Mouse (Mus musculus): ENCODE data around the gene 4921504E06Rik.

The 4921504E06Rik gene

DNA sequence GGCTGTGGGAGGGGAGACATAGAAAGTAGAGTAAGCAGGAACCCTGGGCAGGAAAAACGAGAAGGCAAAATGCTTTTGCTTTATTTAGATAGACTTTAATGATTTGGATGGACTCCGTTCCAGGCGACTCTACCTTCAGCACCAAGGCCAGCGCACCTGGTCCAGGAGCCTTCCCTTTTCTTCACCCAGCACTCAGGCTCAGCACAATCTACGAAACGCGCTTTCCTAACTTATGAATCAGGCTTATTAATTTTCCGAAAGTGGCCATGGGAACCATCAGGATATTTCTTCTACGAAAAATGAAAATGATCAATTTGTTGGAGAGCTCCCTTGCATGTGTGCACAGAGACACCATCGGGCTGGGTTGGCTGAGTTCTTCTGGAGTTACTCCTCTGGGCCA lies 124.7 kb downstream of the 4921504E06Rik start:
- peaks cover 14% of the 10 kb centered on the region for H3K9me3 ChIP-seq (ENCODE audit: low read length)
- TF ChIP-seq POU5F1 (IDR thresholded peaks at IDR 0.05; ENCODE audit: borderline replicate concordance, low read length) (no peak), CTCF (conservative IDR thresholded peaks at IDR 0.05; ENCODE audit: low read length) (no peak), NANOG (IDR thresholded peaks at IDR 0.05; ENCODE audit: borderline replicate concordance, low read length) (no peak)

DNA sequence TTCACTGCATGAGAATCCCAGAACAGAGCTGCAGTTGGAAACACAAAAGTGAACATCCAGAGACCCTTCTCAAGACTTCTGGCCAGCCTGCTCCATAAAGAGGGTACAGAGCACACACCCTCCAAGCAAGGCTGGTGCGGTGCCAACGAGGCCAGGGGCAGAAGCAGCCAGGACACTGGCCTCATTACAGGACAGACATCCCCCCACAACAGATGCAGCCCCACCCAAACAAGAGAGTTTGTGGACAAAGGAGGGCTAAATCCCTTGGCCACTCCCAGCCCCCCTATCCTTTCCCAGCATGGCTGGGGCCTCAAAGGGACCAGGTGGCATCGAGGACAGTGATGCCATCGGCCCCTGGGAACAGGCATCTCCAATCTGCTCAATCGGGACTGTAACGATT lies 130.6 kb downstream of the 4921504E06Rik start:
- H3K27me3 ChIP-seq (ENCODE audit: insufficient read depth, low read length) = peaks cover 42% of the 10 kb centered on the region
- no peak for TF ChIP-seq NANOG (IDR thresholded peaks at IDR 0.05; ENCODE audit: borderline replicate concordance, low read length)
- TF ChIP-seq POU5F1 (IDR thresholded peaks at IDR 0.05; ENCODE audit: borderline replicate concordance, low read length) = no peak
- TF ChIP-seq CTCF (conservative IDR thresholded peaks at IDR 0.05; ENCODE audit: low read length) = no peak
- H3K4me3 ChIP-seq (replicated peaks; ENCODE audit: low read length) = no peak overlapping the region
- 0 out of 2 replicates have a peak, but pooled peaks cover 2% of the 10 kb centered on the region for H3K4me1 ChIP-seq (replicated peaks; ENCODE audit: low read depth, low read length)
- H3K36me3 ChIP-seq (ENCODE audit: insufficient read depth, low read length) = no peaks in the 10 kb centered on the region
- H3K9me3 ChIP-seq (ENCODE audit: low read length) = peaks cover 18% of the 10 kb centered on the region

More for the DNA sequence above, 124.7 kb downstream of the 4921504E06Rik start:
- Histone ChIP-seq H3K4me1 (replicated peaks; ENCODE audit: low read depth, low read length) (peaks cover 15% of the 10 kb centered on the region), H3K4me3 (replicated peaks; ENCODE audit: low read length) (no peak overlapping the region), H3K36me3 (ENCODE audit: insufficient read depth, low read length) (no peaks in the 10 kb centered on the region), H3K27me3 (ENCODE audit: insufficient read depth, low read length) (peaks cover 82% of the 10 kb centered on the region)

DNA sequence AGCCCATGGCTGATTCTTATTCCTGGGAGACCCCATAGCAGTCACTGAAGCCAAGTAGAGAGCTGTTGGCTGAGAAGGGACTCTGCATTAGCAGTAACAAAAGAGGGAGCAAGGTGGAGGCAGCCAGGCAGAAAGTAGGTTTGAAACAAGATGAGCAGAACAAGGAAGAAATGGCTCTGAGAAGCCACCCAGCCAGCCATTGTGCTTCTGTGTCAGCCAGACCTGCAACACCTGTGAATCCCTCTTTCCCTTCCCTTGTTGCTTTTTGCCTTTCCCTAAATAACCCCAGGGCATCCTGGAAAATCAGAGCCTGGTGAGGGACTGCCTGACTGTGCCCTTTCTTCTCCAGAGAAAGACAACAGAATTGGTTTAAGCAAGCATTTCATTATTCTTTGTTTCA lies 131.5 kb downstream of the 4921504E06Rik start:
- H3K4me3 ChIP-seq (replicated peaks; ENCODE audit: low read length) = no peak overlapping the region
- H3K36me3 ChIP-seq (ENCODE audit: insufficient read depth, low read length) = no peaks in the 10 kb centered on the region
- H3K27me3 ChIP-seq (ENCODE audit: insufficient read depth, low read length) = peaks cover 37% of the 10 kb centered on the region
- H3K4me1 ChIP-seq (replicated peaks; ENCODE audit: low read depth, low read length) = 0 out of 2 replicates have a peak, but pooled peaks cover 2% of the 10 kb centered on the region
- H3K9me3 ChIP-seq (ENCODE audit: low read length) = peaks cover 18% of the 10 kb centered on the region
- TF ChIP-seq CTCF (conservative IDR thresholded peaks at IDR 0.05; ENCODE audit: low read length) = no peak
- TF ChIP-seq NANOG (IDR thresholded peaks at IDR 0.05; ENCODE audit: borderline replicate concordance, low read length) = no peak
- no peak for TF ChIP-seq POU5F1 (IDR thresholded peaks at IDR 0.05; ENCODE audit: borderline replicate concordance, low read length)

DNA sequence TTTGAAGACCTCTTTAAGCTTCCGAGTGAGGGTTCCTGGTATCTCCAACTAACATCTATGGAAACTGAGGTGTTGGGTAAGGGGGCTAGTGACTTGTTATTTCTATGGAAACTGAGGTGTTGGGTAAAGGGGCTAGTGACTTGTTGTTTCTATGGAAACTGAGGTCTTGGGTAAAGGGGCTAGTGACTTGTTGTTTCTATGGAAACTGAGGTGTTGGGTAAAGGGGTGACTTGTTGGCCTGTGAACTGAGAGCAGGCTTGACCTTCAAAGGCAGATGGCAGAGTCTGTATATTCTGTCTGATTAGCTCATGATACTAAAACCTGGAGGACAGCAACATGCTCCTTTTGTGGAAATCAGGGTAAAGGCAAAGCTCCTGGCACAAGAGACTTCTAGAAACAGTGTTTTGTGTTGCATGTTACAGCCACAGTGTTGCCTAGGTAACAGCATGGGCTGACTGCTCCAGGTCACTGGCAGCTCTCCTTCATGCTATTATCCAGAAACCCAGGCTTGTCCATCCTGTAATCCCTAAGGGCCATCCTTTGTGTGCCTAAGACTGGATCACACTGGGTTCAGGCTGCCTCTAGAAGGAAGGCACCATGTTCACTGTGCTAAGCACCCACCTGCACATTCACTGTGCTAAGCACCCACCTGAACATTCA lies 133.9 kb downstream of the 4921504E06Rik start:
- Histone ChIP-seq H3K36me3 (ENCODE audit: insufficient read depth, low read length) (no peaks in the 10 kb centered on the region), H3K4me3 (replicated peaks; ENCODE audit: low read length) (no peak overlapping the region), H3K9me3 (ENCODE audit: low read length) (peaks cover 18% of the 10 kb centered on the region), H3K4me1 (replicated peaks; ENCODE audit: low read depth, low read length) (peaks cover 4% of the 10 kb centered on the region; the same call in 1 of the 2 replicates), H3K27me3 (ENCODE audit: insufficient read depth, low read length) (peaks cover 29% of the 10 kb centered on the region)
- TF ChIP-seq CTCF (conservative IDR thresholded peaks at IDR 0.05; ENCODE audit: low read length) (no peak), POU5F1 (IDR thresholded peaks at IDR 0.05; ENCODE audit: borderline replicate concordance, low read length) (no peak), NANOG (IDR thresholded peaks at IDR 0.05; ENCODE audit: borderline replicate concordance, low read length) (no peak)

DNA sequence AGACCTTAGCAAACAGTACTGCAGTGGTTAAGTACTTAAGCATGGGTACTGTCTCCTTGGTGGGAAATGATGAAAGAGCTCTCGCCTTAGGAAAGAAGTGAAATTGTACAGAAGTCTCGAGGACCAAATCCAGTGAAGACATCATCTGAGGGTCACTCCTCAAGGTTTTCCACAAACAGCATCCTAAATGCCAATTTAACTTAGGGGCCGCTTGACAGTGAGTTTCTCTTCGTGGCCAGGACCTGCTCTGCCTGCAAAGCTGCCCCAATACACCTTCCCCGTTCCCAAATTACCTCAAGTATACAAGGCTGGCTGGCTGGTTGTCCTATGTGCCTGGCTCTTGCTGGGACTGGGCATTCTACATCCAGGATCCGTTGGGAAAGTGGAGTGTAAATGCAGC lies 137.6 kb downstream of the 4921504E06Rik start:
- Histone ChIP-seq H3K4me3 (replicated peaks; ENCODE audit: low read length) (no peak overlapping the region), H3K27me3 (ENCODE audit: insufficient read depth, low read length) (peaks cover 15% of the 10 kb centered on the region), H3K36me3 (ENCODE audit: insufficient read depth, low read length) (no peaks in the 10 kb centered on the region), H3K4me1 (replicated peaks; ENCODE audit: low read depth, low read length) (peaks cover 4% of the 10 kb centered on the region), H3K9me3 (ENCODE audit: low read length) (peaks cover 29% of the 10 kb centered on the region)
- TF ChIP-seq POU5F1 (IDR thresholded peaks at IDR 0.05; ENCODE audit: borderline replicate concordance, low read length) = no peak
- no peak for TF ChIP-seq CTCF (conservative IDR thresholded peaks at IDR 0.05; ENCODE audit: low read length)
- no peak for TF ChIP-seq NANOG (IDR thresholded peaks at IDR 0.05; ENCODE audit: borderline replicate concordance, low read length)

DNA sequence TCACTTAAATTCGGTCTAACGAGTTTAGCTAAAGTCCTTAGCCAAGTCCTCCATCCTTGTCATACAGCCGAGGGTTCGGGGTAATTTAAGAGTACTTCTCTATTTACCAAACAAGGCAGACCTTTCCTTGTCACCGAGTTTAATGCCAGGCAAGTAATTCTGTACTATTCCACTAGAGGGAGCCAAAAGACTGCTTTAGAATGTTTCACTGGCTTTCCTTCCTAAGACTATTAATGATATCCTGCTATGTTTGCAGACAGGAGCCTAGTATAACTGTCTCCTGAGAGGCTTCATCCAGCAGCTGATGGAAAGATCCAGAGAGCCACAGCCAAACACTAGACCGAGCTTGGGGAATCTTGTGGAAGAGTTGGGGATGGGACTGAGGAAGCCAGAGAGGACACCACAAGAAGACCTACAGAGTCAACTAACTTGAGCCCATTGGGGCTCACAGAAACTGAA lies 138.6 kb downstream of the 4921504E06Rik start:
- Histone ChIP-seq H3K4me3 (replicated peaks; ENCODE audit: low read length) (no peak overlapping the region), H3K27me3 (ENCODE audit: insufficient read depth, low read length) (peaks cover 15% of the 10 kb centered on the region), H3K36me3 (ENCODE audit: insufficient read depth, low read length) (no peaks in the 10 kb centered on the region), H3K4me1 (replicated peaks; ENCODE audit: low read depth, low read length) (peaks cover 4% of the 10 kb centered on the region), H3K9me3 (ENCODE audit: low read length) (peaks cover 24% of the 10 kb centered on the region)
- TF ChIP-seq POU5F1 (IDR thresholded peaks at IDR 0.05; ENCODE audit: borderline replicate concordance, low read length) = no peak
- TF ChIP-seq CTCF (conservative IDR thresholded peaks at IDR 0.05; ENCODE audit: low read length) = peak; percentile 91
- TF ChIP-seq NANOG (IDR thresholded peaks at IDR 0.05; ENCODE audit: borderline replicate concordance, low read length) = no peak

DNA sequence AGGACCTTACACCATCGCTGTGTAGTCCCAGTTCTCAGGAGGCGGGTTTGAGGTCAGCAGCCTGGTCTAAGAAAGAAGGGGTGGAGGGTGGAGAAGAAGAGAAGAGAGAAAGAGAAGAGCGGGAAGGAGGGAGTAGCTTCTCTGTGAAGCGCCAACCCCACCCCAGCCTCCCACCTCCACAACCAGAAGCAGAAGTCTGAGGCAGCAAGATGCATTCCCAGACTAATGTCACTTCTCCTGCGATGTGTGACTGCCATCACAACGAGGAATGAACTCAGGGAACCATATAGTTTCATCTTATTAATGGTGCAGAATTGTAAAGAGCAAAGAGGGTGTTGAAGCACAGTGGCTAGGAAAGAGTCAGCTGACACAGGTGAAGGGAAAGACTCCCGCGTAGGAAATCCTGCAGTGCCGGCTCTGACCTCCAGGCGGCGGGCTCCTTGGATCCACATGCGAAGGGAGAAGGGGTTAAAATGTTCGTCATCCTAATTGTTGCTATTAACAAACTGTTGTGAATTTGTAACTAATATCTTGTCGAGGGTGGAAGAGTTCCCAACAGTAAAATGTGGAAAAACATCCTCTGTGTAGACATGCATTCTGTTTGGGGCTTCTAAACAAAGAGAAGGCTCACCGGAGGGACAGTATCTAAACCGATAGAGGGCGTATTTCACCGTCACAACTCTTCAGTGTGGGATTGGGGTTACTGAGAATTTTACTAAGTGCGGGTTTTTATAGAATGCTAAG lies 139.3 kb downstream of the 4921504E06Rik start:
- peaks cover 4% of the 10 kb centered on the region for H3K4me1 ChIP-seq (replicated peaks; ENCODE audit: low read depth, low read length)
- H3K9me3 ChIP-seq (ENCODE audit: low read length) = peaks cover 21% of the 10 kb centered on the region
- H3K27me3 ChIP-seq (ENCODE audit: insufficient read depth, low read length) = peaks cover 15% of the 10 kb centered on the region
- TF ChIP-seq CTCF (conservative IDR thresholded peaks at IDR 0.05; ENCODE audit: low read length) (peak; percentile 96), NANOG (IDR thresholded peaks at IDR 0.05; ENCODE audit: borderline replicate concordance, low read length) (no peak)
- no peaks in the 10 kb centered on the region for H3K36me3 ChIP-seq (ENCODE audit: insufficient read depth, low read length)
- H3K4me3 ChIP-seq (replicated peaks; ENCODE audit: low read length) = 0 out of 2 replicates have a peak overlapping the region, but pooled peaks have one; percentile 21
